Mouse (Mus musculus) midbrain, embryonic 14.5 days (tissue): ENCODE data around the gene Edem2. TPM values are rescaled to one million over a fixed set of nuclear protein-coding genes. Genes with fewer than 3 reads are reported as not detected.
A peak's percentile ranks its signal among the peaks of the same experiment; 100 is the strongest.

Source experiments
- ATAC-seq: fragments of 200-750 bp; cut with Nextera tagmentation; 2 replicates; pipeline ENCODE4 v1.8.0; 2017; ENCODE audit warnings: moderate number of reproducible peaks, moderate library complexity; ENCODE audit not compliant: low FRiP score, low TSS enrichment
- DNase-seq: peaks from one replicate; pipeline ENCODE4 v3.0.0-alpha.2; 2015
- H3K27ac ChIP-seq: fragments of 300-500 bp; sonication (generic); replicated peaks from 2 replicates; pipeline ENCODE4 v1.5.1; 2014; ENCODE audit warnings: mild to moderate bottlenecking, low read depth, low read length, moderate library complexity
- H3K27me3 ChIP-seq: fragments of 300-500 bp; sonication (generic); 2 replicates; pipeline ENCODE4 v1.6.1; 2014; ENCODE audit warnings: low read length, control low read depth, mixed read lengths; ENCODE audit not compliant: control insufficient read depth, insufficient read depth
- H3K36me3 ChIP-seq: fragments of 300-500 bp; sonication (generic); 2 replicates; pipeline ENCODE4 v1.6.1; 2014; ENCODE audit warnings: low read length, control low read depth; ENCODE audit not compliant: control insufficient read depth, insufficient read depth
- H3K4me1 ChIP-seq: fragments of 300-500 bp; sonication (generic); 2 replicates; pipeline ENCODE4 v1.6.1; 2014; ENCODE audit warnings: mild to moderate bottlenecking, antibody characterized with exemption, low read length, control low read depth; ENCODE audit not compliant: control insufficient read depth, insufficient read depth
- H3K4me2 ChIP-seq: fragments of 300-500 bp; sonication (generic); 2 replicates; pipeline ENCODE4 v1.6.1; 2014; ENCODE audit warnings: mild to moderate bottlenecking, low read length, moderate library complexity
- H3K4me3 ChIP-seq: fragments of 300-500 bp; sonication (generic); replicated peaks from 2 replicates; pipeline ENCODE4 v1.5.1; 2014; ENCODE audit warnings: low read depth, low read length
- H3K9ac ChIP-seq: fragments of 300-500 bp; sonication (generic); replicated peaks from 2 replicates; pipeline ENCODE4 v1.6.1; 2014; ENCODE audit warnings: mild to moderate bottlenecking, low read length, moderate library complexity
- H3K9me3 ChIP-seq: fragments of 300-500 bp; sonication (generic); 2 replicates; pipeline ENCODE4 v1.6.1; 2016; ENCODE audit warnings: low read length, control low read depth, mixed read lengths; ENCODE audit not compliant: control insufficient read depth
- WGBS: fragments of 180-500 bp; shearing (Covaris S2); extraction: QIAGEN DNeasy Blood & Tissue Kit; methylation state at CpG from one replicate; pipeline ENCODE4 v1.1.7; 2014; 5-methylcytosine and 5-hydroxymethylcytosine counted together
- polyA plus RNA-seq: library from polyadenylated mRNA; unstranded; fragments of >200 nt; fragmentation: Nextera tagmentation; extraction: Ambion mirVana; gene quantifications from 2 replicates; pipeline ENCODE4 v1.2.1, GENCODE M21; 2014

Edem2 gene
- polyA plus RNA-seq, 1 experiment from 2014 or later, result 42.6 TPM

DNA sequence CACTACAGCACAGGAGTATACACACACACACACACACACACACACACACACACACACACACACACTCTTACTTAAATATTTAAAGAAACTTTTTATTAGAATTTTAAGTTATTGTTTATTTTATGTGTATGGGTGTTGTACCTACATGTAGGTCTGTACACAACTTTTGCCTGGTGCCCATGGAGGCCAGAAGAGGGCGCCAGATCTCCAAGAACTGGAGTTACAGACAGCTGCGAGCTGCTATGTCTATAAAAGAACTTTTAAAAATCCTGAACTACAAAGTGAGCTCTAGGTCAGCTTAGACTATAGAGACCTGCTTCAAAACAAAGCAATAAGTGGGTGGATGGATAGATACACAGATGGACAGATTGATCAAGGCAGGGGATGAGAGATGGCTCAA, 55.7 kb downstream of the Edem2 start:
- Histone ChIP-seq H3K36me3 (peaks cover 33% of the 10 kb centered on the region), H3K9me3 (no peaks in the 10 kb centered on the region), H3K4me2 (no peak overlapping the region), H3K27me3 (no peaks in the 10 kb centered on the region), H3K27ac (no peak overlapping the region), H3K4me3 (no peak overlapping the region), H3K9ac (no peak overlapping the region), H3K4me1 (no peaks in the 10 kb centered on the region)
- DNase-seq (peak; percentile 71), ATAC-seq (no peak)
- WGBS, result 26% methylated on average over 2 of the region's 2 CpGs

DNA sequence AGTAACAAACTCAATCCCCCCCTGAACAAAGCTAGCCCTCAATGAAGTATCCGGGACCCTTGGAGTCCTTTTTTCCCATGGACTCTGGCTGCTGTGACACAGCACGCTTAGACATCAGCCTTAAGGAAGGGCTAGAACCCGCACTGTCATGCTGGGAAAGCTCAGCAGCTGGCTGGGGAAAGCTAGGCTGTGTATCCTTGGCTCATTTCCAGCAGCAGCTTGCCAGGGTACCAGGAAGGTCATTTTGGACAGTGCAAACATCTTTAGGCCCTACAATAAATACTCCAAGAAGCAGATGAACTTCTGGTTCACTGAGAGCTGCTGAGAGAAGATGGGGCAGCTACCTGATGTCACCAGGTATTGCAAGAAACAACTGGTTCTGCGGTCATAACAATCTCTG, 58.0 kb downstream of the Edem2 start:
- Histone ChIP-seq H3K9me3 (no peaks in the 10 kb centered on the region), H3K4me3 (no peak overlapping the region), H3K4me2 (no peak overlapping the region), H3K9ac (no peak overlapping the region), H3K27me3 (no peaks in the 10 kb centered on the region), H3K36me3 (peaks cover 56% of the 10 kb centered on the region), H3K27ac (no peak overlapping the region), H3K4me1 (no peaks in the 10 kb centered on the region)
- ATAC-seq (no peak), DNase-seq (peak; percentile 31)
- 88% methylated on average over 4 of the region's 4 CpGs for WGBS

DNA sequence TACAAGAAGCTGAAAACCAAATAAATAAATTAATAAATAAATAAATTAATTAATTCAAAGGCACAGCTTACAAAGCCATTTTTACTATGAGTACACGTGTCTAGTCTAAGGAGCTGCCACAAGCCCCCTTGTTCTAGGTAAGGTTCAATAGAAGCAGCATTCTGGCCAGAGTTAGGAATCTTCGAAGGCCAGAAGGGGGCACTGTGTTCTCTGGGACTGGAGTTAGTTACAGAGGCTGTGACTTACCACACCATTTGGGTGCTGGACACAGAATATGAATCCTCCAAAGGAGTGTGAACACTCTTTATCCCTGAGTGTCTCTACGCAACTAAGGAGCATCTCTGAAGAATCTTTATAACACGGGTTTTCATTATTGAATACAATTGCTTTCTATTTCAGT, 60.8 kb downstream of the Edem2 start:
- Histone ChIP-seq H3K36me3 (peaks cover 82% of the 10 kb centered on the region), H3K4me2 (no peak overlapping the region), H3K4me1 (no peaks in the 10 kb centered on the region), H3K9ac (no peak overlapping the region), H3K4me3 (no peak overlapping the region), H3K27me3 (no peaks in the 10 kb centered on the region), H3K27ac (no peak overlapping the region), H3K9me3 (no peaks in the 10 kb centered on the region)
- ATAC-seq, result no peak
- WGBS, result 79% methylated on average over 4 of the region's 4 CpGs
- DNase-seq, result peak; percentile 56

DNA sequence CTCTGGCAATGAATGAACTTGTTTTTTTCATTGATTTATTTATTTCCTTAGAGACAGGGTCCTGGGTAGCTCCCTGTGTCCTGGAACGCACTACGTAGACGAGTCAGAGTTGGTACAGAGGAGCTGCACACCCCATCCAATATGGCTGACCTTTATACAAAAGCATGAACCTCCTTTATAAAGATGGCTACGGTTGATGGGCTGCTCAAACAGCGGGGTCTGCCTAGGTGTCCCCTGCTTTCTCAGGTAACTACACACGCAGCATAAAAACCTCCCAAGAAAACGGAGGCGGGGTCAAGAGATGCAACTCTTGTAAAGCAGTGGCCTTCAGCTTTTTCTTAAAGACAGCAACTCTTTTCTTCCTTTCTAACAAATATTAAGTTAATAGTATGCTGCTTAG, 61.4 kb downstream of the Edem2 start:
- Histone ChIP-seq H3K9me3 (no peaks in the 10 kb centered on the region), H3K4me3 (no peak overlapping the region), H3K4me2 (no peak overlapping the region), H3K27ac (no peak overlapping the region), H3K9ac (no peak overlapping the region), H3K4me1 (no peaks in the 10 kb centered on the region), H3K36me3 (peaks cover 87% of the 10 kb centered on the region), H3K27me3 (no peaks in the 10 kb centered on the region)
- no peak for DNase-seq
- 94% methylated on average over 8 of the region's 8 CpGs for WGBS
- no peak for ATAC-seq

DNA sequence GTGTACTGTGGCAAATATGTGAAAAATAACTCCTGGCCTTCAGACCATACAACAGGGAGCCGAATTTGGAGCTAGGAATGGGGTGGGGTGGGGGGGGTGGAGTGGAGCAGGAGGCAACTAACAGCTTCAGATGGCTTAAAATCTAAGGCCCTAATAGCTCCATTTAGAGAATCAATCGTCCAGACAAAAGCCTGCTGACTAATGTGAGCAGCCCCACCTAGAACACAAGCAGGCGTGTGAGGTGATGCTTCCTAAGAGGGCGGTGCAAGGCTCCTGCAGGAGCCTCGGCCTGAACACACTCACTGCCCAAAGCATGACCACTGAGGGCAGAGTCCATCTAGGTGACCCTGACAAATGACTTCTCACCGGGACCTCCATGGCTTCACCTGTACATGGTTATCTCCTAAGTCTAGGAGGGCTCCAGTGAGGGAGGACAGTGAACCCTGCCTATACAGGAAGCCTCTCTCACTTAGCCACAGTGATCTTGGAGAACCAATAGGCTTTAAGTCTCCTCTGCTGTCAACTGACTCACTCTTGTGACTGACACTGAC, 65.3 kb downstream of the Edem2 start:
- no peaks in the 10 kb centered on the region for H3K27me3 ChIP-seq
- DNase-seq, result no peak
- ATAC-seq, result no peak
- no peak overlapping the region for H3K4me2 ChIP-seq
- 95% methylated on average over 6 of the region's 6 CpGs for WGBS
- peaks cover 93% of the 10 kb centered on the region for H3K36me3 ChIP-seq
- no peak overlapping the region for H3K9ac ChIP-seq
- no peaks in the 10 kb centered on the region for H3K9me3 ChIP-seq
- no peak overlapping the region for H3K27ac ChIP-seq
- H3K4me3 ChIP-seq, result no peak overlapping the region
- H3K4me1 ChIP-seq, result no peaks in the 10 kb centered on the region

DNA sequence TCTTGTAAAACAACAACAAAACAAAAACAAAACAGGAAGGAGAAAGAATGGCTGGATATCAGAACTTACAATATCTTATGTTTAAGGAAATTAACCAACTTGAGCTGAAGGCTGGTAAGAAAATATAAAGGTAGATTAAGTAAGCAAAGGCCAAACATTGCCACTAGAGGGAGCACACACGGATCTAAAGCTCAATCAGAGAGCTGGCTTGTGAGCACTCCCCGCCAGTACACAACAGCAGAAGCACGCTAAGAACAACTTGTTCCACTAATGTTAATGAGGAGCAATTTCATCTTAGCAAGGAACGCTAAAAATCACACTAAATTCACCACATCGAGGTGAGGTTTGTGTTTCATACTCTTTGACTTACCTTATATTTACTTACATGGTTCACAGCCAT, 66.2 kb downstream of the Edem2 start:
- no peaks in the 10 kb centered on the region for H3K4me1 ChIP-seq
- no peak overlapping the region for H3K9ac ChIP-seq
- no peak overlapping the region for H3K4me2 ChIP-seq
- H3K4me3 ChIP-seq, result no peak overlapping the region
- no peak for ATAC-seq
- H3K36me3 ChIP-seq, result peaks cover 91% of the 10 kb centered on the region
- peak; percentile 90 for DNase-seq
- H3K27ac ChIP-seq, result no peak overlapping the region
- no peaks in the 10 kb centered on the region for H3K9me3 ChIP-seq
- no peaks in the 10 kb centered on the region for H3K27me3 ChIP-seq
- 19% methylated on average over 5 of the region's 5 CpGs for WGBS

DNA sequence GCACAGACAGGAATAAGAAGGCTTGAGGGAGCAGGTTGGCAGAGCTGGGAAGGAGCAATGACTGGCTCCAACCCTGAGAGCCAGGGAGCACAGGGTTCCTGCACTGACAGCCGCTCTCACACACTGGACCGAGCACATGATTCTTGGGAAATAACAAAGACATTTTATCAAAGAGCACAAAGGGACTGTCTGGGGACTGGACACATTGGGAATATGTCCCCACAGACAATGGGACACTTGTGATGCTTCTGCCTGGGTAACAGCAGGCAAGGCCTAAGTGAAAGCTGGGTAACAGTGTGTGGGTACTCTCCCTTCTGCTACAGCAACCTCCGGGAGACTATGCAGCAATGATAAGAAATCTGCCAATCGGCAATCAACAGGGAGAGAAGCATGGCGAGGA, 66.9 kb downstream of the Edem2 start:
- H3K4me3 ChIP-seq, result no peak overlapping the region
- no peak for DNase-seq
- no peaks in the 10 kb centered on the region for H3K27me3 ChIP-seq
- no peaks in the 10 kb centered on the region for H3K9me3 ChIP-seq
- ATAC-seq, result no peak
- H3K27ac ChIP-seq, result no peak overlapping the region
- H3K9ac ChIP-seq, result no peak overlapping the region
- no peak overlapping the region for H3K4me2 ChIP-seq
- WGBS, result 90% methylated on average over 5 of the region's 5 CpGs
- peaks cover 91% of the 10 kb centered on the region for H3K36me3 ChIP-seq
- no peaks in the 10 kb centered on the region for H3K4me1 ChIP-seq

DNA sequence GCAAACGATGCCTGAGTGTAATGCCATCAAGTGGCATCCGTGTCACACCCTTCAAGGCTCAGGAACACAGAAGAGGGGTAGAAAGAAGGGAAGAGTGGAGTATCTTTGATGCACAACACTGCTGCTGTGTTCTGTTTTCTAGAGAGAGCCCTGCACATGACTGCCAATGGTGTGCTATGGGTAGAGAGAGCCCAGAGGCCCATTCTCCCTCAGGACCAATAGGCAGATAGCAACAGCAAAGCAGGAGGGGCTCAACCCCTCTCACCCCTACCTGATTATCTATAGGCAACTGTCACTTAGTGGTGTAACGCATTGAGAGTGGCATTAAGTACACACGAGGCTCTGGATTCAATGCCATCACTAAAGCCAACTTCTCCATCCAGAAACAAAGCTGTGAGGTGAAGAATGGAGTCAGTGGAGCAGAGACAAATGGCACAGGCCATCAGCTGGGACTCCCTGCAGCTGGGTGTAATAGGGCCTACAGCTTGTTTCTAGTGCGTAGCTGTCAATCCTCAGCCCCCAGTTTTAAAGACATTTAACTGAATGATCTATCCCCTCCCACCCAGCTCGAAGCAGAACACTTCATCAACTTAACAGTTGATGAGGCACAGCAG, 73.4 kb downstream of the Edem2 start:
- no peaks in the 10 kb centered on the region for H3K4me1 ChIP-seq
- WGBS, result 46% methylated on average over 6 of the region's 6 CpGs
- no peak overlapping the region for H3K4me2 ChIP-seq
- no peak overlapping the region for H3K9ac ChIP-seq
- DNase-seq (no peak), ATAC-seq (no peak)
- H3K36me3 ChIP-seq, result peaks cover 91% of the 10 kb centered on the region
- no peaks in the 10 kb centered on the region for H3K27me3 ChIP-seq
- no peaks in the 10 kb centered on the region for H3K9me3 ChIP-seq
- no peak overlapping the region for H3K4me3 ChIP-seq
- H3K27ac ChIP-seq, result no peak overlapping the region

DNA sequence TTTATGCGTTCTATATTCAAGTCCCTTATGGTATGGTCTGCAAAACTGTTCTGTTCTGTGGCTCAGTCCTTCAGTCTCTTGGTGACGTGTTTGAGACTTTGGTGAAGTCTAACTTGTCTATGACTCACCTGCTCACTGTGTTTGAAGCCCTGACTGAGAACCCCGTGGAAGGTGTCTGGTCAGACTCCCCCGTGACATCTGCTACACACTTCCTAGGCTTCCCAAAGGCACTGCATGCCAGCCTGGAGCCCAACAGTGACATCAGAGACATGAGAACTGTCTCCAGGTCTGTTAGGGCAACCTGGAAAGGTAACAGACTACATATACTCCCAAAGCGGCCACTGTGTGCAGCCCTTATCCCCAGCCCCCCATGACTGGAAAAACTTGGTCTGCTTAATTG, 76.7 kb downstream of the Edem2 start:
- H3K27me3 ChIP-seq, result no peaks in the 10 kb centered on the region
- H3K9ac ChIP-seq, result no peak overlapping the region
- no peak overlapping the region for H3K27ac ChIP-seq
- no peak overlapping the region for H3K4me3 ChIP-seq
- no peaks in the 10 kb centered on the region for H3K4me1 ChIP-seq
- DNase-seq (no peak), ATAC-seq (no peak)
- H3K36me3 ChIP-seq, result peaks cover 91% of the 10 kb centered on the region
- WGBS, result 95% methylated on average over 5 of the region's 5 CpGs
- H3K4me2 ChIP-seq, result no peak overlapping the region
- no peaks in the 10 kb centered on the region for H3K9me3 ChIP-seq
